Mouse (Mus musculus) B cell, adult 67 days (primary cell): ENCODE data around the gene Rora. TPM values are rescaled to one million over a fixed set of nuclear protein-coding genes. Genes with fewer than 3 reads are reported as not detected.

Experiments used
- total RNA-seq, 2 experiments: library from RNA; stranded (reverse); gene quantifications; 4 replicates each; pipeline ENCODE4 v1.2.4; 2023

The Rora gene
- total RNA-seq, result under 1 TPM; 0.18 to 0.58 TPM

DNA sequence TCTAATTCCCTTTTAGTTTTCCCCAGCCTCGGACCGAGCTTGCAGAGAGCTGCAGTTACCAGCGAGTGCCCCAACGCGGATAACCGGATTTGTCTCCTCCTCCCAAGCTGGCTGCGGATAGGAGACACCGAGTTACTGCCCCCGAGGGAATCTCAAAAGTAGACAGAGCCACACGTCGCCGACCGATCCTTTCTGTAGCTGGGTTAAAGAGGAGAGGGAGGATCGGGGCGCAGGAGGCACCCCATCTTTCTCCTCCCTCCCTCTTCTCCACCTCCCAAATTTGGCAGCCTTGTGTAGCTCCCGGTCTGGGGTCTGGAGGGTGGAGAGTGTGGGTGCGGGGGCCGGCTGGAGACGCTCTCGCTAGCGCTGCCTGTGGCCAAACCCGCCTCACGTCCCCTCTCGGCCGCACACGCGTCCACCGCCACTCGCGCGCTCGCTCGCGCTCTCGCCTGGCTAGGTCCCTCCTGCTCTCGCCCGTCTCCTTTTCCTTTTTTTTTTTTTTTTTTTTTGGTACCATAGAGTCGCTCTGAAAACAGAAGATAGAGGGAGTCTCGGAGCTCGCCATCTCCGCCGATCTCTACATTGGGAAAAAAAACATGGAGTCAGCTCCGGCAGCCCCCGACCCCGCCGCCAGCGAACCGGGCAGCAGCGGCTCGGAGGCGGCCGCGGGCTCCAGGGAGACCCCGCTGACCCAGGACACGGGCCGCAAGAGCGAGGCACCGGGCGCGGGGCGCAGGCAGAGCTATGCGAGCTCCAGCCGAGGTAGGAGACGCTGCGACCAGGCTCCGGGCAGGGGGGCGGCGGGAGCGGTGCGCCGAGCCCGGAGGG lies at the start of gene Rora:
Rora (plus strand) TSS at position 576 of the 828 bp plus-strand sequence.

DNA sequence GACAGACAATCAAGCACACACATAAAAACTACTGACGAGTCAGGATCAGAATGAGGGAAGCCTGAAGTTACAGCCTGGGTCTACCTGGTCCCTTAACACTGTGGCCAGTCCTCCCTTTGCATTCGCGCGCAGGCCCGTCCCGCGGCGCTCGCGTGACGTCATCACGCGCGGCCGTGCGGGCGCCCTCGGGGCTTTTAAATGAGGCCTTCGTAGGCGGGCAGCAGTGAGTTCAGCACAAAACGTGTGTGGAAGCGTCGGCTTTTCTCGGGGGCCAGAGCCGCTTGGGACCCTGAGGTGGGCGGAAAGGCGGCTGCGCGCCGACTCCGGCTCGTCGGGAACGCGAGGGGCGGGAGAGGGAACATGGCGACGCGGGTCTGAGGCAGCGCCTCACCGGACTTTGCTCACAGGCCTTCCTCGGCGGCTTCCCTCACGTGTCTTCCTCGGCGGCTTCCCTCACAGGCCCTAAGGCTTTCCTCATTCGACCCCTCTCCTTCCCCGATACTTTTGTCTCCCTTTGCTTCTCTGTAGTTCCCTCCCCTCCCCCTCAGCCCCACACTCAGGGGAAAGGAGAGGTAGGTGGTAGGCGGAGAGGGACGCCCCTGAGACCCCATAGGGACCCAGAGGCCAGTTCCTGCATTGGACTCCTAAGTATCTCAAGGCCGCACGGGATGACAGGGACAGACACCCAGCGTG lies 744.3 kb downstream of the Rora start, which contains the start of gene Ice2:
Ice2 (plus strand) TSS at position 147 of the 693 bp plus-strand sequence.

